Mouse (Mus musculus): Measurements from ENCODE around the gene Cd63.

GRCm38 (mm10) chr10:128900698-128901097, at the start of gene Cd63:
- TF ChIP-seq CTCF (IDR thresholded peaks at IDR 0.05; ENCODE audit: insufficient read depth, low read length) (no peak), POLR2A (IDR thresholded peaks at IDR 0.05; ENCODE audit: borderline replicate concordance, extremely low read depth, low read depth, low read length) (no peak)

All from lung, adult 2 months (tissue).